Mouse (Mus musculus) embryonic fibroblast, embryonic 13.5 days (primary cell): ENCODE data around the gene Ap5s1. TPM values are rescaled to one million over a fixed set of nuclear protein-coding genes. Genes with fewer than 3 reads are reported as not detected.
A peak's percentile ranks its signal among the peaks of the same experiment; 100 is the strongest.

Experiments
- H3K27ac ChIP-seq: 2 replicates; pipeline ENCODE4 v1.5.1; 2012; ENCODE audit warnings: low read length, control low read depth, inconsistent platforms; ENCODE audit not compliant: insufficient read depth
- H3K4me1 ChIP-seq: 2 replicates; pipeline ENCODE4 v1.6.1; 2011; ENCODE audit warnings: low read length; ENCODE audit not compliant: control insufficient read depth, insufficient read depth
- H3K4me3 ChIP-seq: 2 replicates; pipeline ENCODE4 v1.5.1; 2011; ENCODE audit warnings: mild to moderate bottlenecking, control low read depth, low read length; ENCODE audit not compliant: insufficient read depth
- CTCF ChIP-seq: IDR thresholded peaks from 2 replicates; pipeline ENCODE4 v1.5.1; 2011; ENCODE audit warnings: mild to moderate bottlenecking, control low read depth, low read length, moderate library complexity, borderline replicate concordance; ENCODE audit not compliant: insufficient read depth
- POLR2A ChIP-seq: IDR thresholded peaks from 2 replicates; pipeline ENCODE4 v1.6.1; 2011; ENCODE audit warnings: low read depth, mild to moderate bottlenecking, control low read depth, low read length, moderate library complexity
- polyA plus RNA-seq: library from polyadenylated mRNA; stranded (reverse); fragments of >200 nt; gene quantifications from 2 replicates; pipeline ENCODE4 v1.2.4, GENCODE M21; 2011; ENCODE audit warnings: low read depth; ENCODE audit not compliant: missing spikeins, insufficient read length

Ap5s1 gene
- polyA plus RNA-seq, 1 experiment: 13.8 TPM

GRCm38 (mm10) chr2:131233307-131234126, 26.6 kb downstream of the Ap5s1 start, which contains the start of gene Mavs:
Gene Mavs, plus strand, starts transcription at chr2:131234063.
- Histone ChIP-seq H3K4me1 (peaks cover 9% of the 10 kb centered on the region), H3K4me3 (peak within 1 kb of the TSS; percentile 75), H3K27ac (no peak within 1 kb of the TSS)
- peak; percentile 92 for TF ChIP-seq POLR2A
- TF ChIP-seq CTCF: no peak

GRCm38 (mm10) chr2:131234127-131234650, 27.3 kb downstream of the Ap5s1 start:
- peaks cover 9% of the 10 kb centered on the region for H3K4me1 ChIP-seq
- H3K4me3 ChIP-seq: peak overlapping the region; percentile 75
- no peak overlapping the region for H3K27ac ChIP-seq
- no peak for TF ChIP-seq CTCF
- no peak for TF ChIP-seq POLR2A

GRCm38 (mm10) chr2:131234970-131235635, 28.2 kb downstream of the Ap5s1 start:
- Histone ChIP-seq H3K4me3 (peak overlapping the region; percentile 75), H3K4me1 (peaks cover 9% of the 10 kb centered on the region), H3K27ac (no peak overlapping the region)
- TF ChIP-seq CTCF: no peak
- no peak for TF ChIP-seq POLR2A

- H3K4me1 ChIP-seq: no peaks in the 10 kb centered on the region
- no peak overlapping the region for H3K4me3 ChIP-seq
- no peak overlapping the region for H3K27ac ChIP-seq
- TF ChIP-seq CTCF (no peak), POLR2A (no peak)
Observed at GRCm38 (mm10) chr2:131242180-131242579, 35.3 kb downstream of the Ap5s1 start.

GRCm38 (mm10) chr2:131242929-131243328, 36.1 kb downstream of the Ap5s1 start:
- no peak for TF ChIP-seq POLR2A
- no peak for TF ChIP-seq CTCF
- Histone ChIP-seq H3K4me3 (no peak overlapping the region), H3K4me1 (no peaks in the 10 kb centered on the region), H3K27ac (no peak overlapping the region)

- TF ChIP-seq CTCF (peak; percentile 73), POLR2A (no peak)
- H3K27ac ChIP-seq: no peak overlapping the region
- H3K4me3 ChIP-seq: no peak overlapping the region
- no peaks in the 10 kb centered on the region for H3K4me1 ChIP-seq
Observed at GRCm38 (mm10) chr2:131253681-131254328, 46.9 kb downstream of the Ap5s1 start.

GRCm38 (mm10) chr2:131254329-131254713, 47.4 kb downstream of the Ap5s1 start:
- no peaks in the 10 kb centered on the region for H3K4me1 ChIP-seq
- no peak overlapping the region for H3K4me3 ChIP-seq
- H3K27ac ChIP-seq: no peak overlapping the region
- TF ChIP-seq CTCF (no peak), POLR2A (no peak)

GRCm38 (mm10) chr2:131255738-131256137, 48.9 kb downstream of the Ap5s1 start:
- no peaks in the 10 kb centered on the region for H3K4me1 ChIP-seq
- no peak for TF ChIP-seq CTCF
- no peak for TF ChIP-seq POLR2A
- H3K27ac ChIP-seq: no peak overlapping the region
- H3K4me3 ChIP-seq: no peak overlapping the region

- H3K4me3 ChIP-seq: no peak overlapping the region
- no peak overlapping the region for H3K27ac ChIP-seq
- TF ChIP-seq CTCF: no peak
- H3K4me1 ChIP-seq: no peaks in the 10 kb centered on the region
Observed at GRCm38 (mm10) chr2:131258693-131259092, 51.8 kb downstream of the Ap5s1 start.
